Mouse (Mus musculus) erythroblast, embryonic 14.5 days (primary cell): ENCODE measurements around the gene Eri3.

Source experiments
- GATA1 ChIP-seq: IDR thresholded peaks from 2 replicates; pipeline ENCODE4 v1.6.1; 2012; ENCODE audit warnings: low read length, inconsistent platforms, mixed read lengths
- TAL1 ChIP-seq: IDR thresholded peaks from 3 replicates; pipeline ENCODE4 v1.6.1; 2012; ENCODE audit warnings: low read length, inconsistent platforms, mixed read lengths

DNA sequence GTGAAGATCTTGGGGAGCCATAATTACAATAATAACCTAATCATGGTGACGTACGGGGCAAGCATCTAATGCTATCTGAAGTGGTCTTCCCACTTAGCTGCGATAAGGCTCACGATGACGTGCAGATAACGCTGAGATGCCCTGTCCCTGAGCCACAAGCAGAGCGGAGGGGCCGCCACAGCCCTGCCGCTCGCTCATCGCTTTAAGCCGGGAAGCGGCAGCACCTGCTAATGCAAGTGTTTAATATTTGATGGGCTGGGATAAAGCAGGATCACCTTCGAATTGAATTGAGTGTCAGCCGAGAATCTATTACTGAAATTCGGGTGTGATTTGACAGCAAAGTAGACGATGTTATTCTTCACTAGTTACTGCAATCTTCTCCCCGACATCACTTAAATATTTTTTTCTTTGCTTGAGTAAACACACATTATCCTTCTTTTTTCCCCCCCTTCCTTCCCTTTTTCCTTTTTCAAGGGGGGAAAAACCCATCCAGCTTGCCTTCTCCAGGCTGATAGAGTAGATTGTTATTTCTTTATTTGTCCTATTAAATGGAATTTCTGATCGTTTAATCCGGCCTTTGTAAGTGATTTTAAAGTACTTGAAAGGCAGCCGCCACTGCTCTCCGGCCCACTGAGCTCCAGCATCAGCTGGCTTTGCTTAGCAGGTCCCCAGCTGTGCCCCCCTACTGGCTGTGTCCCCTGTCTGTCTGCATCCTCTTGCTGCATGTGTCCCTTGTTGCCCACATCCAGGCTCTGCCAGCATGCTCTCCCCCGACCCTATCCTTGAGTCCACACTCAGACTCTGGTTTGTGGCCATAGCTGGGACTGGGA lies 97.0 kb downstream of the Eri3 start:
- TF ChIP-seq GATA1 (no peak), TAL1 (no peak)
